Mouse (Mus musculus): ENCODE measurements at regions not wholly inside any gene's neighbourhood (a gene's known extent, or its start where the extent isn't known, plus 50 kb on each side); places are given as distances from the start of the nearest gene placed in this dataset.
A peak's percentile ranks its signal among the peaks of the same experiment; 100 is the strongest.

DNA sequence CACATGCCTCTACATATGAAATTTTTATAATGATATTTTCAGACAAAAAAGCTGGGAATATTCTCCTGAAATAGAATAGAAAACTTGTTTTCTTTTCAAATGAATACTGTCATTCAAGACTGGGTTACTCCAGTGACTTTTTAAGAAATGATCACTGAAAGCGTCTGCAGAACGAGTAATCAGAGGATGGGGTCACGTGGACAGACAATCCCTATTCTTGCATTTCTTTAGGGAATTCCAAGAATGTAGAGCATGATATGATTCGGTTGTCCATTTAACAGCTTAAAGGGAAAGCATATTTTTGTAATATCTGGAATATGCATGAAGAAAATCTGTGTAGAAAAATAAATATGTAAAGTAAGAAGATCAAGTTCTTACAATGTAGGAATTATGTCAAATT lies 65.6 kb downstream of the 4933402N22Rik start:
- DNase-seq = no peak

DNA sequence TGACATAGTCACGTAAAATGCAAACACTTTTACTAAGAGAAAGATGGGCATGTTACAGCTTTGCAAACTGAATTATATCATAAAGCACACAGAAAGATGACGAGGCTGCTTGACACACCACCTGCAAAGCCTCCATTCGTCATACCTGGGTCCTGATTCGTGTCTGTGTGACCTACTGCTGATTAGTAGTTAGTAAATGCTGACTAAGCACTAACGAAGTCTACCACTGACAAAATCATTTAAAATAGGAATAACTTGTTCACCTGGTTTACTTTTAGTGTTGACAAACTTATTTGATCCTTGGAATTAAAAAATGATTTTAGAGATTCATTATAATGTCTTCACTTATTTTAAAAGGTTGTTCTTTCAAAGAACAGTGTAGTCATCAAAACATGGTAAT lies 71.3 kb downstream of the 4933402N22Rik start:
- no peak for DNase-seq

DNA sequence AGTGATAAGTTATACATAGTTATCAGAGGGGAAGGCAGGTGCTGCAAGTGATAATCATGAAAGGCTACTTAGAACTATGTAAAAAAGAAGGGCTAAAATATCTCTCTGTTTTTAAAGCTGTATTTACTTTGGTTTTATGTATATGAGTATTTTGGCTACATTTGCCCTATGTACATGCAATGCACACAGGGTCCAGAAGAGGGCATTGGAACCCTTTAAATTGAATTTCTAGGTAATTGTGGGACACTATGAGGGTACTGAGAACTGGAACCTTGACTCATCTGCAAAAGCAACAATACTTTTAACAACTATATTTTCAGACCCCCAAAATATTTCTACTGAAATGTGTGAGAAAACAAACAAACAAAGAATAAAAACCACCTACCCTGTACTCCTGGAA lies 82.9 kb downstream of the 4933402N22Rik start:
- DNase-seq = no peak

DNA sequence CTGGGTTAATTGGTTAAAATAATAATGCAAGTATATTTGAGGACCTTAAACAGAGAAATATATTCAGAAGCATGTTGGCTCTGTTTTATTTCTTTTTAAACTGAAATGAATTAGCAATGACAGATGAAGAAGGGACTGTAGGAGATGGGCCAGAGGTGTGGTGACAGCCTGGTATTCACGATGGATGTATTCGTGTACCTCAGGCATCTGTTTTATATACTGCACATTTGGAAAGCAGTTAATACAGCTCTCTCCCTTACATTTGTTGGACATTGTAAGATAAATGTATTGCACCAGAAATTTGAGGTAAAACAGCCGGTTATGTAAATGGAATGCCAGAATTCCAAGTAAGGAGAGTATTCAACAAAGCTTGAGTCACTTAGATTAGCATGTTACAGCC lies 88.6 kb downstream of the 4933402N22Rik start:
- no peak for DNase-seq

DNA sequence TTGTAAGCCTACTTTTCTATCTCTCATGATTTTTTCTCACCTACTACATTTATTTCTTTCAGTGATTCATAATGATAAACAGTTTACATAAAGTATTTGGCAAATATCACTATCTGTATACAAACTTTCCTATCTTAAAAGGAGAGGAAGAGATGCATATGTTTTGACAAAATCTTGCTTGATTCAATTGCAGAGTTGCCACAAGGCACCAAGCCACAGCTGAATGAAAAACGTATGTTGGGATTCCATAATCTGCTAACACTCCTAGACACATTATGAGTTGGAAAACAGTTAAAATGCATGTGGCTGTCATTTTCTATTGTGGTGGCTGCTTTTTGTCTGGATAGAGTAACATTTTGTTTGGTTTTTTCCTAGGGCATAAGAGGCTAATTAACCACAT lies 98.5 kb downstream of the 4933402N22Rik start:
- DNase-seq = no peak

DNA sequence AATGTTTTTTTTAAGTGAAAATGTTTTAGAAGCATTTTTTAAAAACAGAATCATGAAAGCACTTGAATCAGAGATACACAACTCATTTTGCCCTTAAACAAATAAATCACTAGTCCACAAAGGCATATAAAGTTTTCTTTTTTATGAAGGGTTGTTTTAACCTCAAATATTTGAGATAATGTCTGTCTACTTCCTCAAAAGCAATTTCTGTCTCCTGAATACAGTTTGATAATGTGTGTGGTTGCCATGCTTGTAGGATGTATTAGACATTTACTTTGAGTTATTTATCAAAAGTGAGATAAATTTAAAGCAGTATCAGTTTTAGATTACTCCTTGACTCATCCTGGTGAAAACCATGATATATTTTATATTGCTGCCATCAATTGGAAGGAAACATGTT lies 102.6 kb downstream of the 4933402N22Rik start:
- DNase-seq = no peak

DNA sequence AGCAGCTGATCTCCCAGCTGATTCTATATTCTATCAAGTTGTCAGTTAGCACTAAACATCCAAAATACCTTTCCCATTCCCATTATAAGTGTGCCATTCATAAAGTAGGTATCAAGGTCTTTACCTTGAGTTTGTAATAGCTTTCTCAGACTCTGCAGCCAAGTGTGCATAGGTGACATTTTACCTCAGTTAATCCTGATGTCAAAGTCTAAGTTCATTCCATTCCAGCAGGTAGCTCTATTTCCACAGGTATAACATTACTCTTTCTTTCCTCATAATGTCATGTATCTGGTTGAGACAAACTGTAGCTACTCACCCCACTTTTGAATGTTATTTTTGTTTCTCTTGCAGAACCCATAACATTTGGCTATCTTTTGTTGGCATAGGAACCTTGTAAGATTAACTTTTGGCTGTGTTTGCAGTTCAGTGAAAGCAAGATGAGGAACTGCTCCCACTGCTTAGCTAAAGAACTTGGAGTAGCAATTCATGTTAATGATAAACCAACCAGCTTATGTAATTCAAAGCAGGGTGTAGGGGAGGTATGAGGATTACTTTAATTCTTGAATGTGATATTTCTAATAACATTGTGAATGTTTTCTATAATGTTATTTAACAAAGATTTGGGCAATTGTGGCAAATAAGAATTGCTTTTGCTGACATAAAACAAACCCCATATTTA lies 107.0 kb downstream of the 4933402N22Rik start:
- no peak for DNase-seq

DNA sequence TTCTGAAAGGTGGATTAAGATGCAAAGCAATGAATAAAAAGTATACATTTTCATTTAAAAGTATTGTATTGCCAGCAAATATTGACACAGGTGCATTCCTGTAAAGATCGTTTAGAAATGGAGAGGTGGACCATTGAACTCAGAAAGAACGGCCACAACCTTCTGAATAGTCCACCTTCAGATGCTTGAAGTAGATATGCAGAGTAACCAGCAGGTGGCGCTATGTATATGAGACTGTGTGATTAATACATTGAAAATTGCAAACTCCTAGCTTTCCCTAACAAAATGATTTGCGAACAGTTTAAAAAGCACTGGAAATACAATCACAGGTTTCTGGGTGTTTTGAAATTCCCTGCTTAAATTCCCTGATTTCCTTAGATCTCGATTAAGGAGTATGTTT lies 112.2 kb downstream of the 4933402N22Rik start:
- DNase-seq = peak; percentile 30

DNA sequence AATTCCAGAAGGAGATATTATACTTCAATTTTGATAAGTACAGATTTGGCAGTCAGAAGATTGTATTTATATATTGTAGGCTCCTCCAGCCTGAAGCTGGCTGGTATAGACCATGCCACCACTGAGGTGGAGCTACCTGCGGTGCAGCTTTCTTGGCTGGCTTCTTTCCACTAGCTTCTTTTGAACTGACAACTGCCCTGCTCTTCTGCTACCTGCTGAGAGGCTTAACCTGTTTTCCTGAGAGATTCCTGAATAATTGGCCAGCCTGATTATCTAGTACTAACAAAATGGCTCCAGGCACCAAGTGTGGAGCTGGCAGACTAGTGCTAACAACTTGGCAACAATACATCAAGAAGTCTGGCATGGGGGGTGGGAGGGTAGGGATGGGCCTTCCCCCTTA lies 132.0 kb downstream of the 4933402N22Rik start:
- no peak for DNase-seq

DNA sequence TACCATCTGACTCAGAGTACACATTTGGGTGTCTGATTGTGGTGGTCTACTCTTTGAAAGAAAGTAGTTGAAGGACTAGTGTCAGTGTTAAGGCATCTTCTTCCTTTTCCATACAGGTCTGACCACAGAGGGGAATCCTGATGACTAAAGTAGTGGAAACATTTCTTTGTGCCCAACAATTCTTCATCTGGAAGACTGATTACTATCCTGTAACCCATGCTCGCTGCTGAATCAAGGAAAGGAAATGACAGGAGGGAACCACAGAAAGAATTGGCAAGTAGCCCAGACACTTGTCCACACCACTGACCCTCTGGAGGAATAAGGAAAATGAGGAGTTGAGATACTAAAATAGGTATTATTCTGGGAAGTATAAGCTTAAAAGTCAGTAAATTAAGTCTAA lies 162.3 kb downstream of the 4933402N22Rik start:
- no peak for DNase-seq

DNA sequence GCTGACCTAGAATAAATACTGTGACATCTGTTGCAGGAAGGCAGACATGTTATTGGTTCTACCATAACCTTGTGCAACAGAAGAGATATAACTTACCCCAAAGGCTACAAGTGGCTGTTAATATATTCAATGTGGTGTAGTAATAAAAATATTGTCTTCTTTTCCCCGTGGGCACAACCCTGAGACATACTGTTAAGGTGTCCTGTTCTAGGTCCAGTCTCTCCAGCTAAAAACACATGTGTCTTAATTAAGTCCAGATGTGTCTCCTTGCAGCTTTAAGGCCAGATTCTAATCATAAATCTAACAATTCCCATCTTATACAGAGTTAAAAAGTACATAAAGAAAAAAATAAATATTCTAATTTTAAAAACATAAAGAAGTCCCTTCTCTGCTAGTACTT lies 175.8 kb downstream of the 4933402N22Rik start:
- DNase-seq = no peak

DNA sequence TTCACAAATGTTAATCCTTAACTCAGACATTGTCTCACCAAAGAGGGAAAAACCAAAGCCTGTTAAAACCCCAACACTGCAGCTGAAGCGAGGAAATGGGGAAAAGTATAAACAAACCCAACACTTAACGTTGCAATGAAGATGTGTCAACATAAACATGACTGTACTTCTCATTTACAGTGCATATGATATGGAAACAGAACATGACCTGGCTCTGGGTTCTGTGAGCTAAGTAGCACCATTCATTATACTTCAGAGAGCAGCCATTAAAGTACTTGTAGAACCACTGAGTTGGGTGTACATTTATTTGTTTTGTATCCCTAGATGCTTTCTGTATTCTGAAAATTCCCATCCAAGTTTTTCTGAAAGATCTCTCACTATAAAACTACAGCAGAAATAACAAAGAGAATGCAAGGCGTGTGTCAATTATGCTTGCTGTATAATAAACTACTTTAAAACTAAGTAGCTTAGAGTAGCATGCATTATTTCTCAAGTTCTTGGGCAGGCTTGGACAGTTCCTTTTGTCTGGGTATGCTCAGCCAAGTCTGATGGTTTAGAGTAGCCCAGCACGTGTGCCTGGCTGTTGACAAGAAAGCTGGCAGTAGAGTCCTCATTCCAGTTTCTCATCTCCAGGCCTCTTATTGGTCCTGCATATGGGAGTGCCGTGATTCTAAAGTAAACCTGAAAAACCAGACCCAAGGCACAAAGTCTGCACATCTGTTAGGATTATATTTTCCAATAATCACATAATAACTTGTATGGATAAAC lies 198.9 kb downstream of the 4933402N22Rik start:
- DNase-seq = no peak

DNA sequence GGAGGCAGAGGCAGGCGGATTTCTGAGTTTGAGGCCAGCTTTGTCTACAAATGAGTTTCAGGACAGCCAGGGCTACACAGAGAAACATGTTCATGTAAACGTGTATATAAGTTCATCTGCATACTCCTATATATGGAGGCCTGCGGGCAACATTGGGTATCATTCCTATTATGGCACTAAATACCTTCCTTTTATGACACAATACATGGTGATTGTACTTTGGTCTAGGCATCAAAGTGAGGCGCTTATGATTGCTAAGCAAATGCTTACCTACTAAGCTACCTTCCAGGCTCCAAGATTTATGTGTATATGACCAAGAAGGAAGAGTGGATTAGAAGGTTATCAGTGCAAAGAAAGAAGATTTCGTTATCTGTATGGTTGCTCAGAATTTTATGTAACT lies 207.1 kb downstream of the 4933402N22Rik start:
- DNase-seq = no peak

DNA sequence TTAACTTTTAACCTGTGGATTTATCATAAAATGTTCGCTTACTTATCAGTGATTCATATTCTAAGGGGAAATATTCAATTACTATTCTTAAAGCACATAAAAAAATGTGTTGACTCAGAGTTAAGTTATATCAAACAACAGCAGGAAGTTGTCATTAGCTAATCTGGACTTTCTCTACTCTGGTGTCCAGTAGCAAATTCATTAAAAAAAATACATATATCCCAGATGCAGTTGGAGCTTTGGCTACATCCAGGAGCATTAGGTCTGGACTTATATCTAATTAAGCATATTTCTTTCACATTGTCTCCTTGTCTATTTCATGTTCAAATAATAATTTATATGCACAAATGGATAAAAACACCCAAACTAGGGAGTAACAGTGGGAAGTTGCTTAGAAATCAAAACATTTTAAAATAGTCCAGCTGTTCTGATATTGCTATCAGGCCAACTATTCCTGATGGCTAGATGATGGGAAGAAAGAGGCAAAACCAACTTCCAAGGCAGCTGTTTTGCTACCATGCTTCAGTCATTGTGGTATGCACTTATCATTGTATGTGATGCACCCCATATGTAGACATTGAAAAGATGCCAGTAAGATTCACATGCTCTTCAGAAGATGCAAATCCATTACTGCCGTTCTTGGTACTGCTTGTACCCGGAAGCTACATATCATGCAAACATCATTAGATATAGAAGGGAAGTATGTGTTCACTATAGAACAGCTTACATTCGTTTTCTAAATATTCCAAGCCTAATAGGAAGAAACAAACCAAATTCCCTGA lies 209.8 kb downstream of the 4933402N22Rik start:
- DNase-seq = no peak

DNA sequence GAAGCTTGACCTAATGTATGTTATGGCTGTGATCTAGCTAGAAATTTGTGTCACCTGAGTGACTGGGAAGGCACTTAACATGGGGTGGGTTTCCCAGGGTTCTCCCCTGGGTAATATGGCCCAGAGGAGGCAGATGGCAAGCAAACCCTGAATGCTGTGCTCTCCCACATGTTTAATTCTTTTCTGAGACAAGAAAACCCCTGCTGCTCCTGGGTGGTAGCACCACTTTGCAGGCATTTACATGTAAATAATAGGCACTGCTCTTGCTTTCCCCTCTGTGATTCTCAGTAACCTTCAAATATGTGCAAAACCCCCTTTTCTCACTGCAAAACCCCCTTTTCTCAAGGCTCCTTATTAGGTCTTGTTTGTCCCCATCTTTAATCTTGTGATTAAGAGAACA lies 221.1 kb downstream of the 4933402N22Rik start:
- DNase-seq = no peak

DNA sequence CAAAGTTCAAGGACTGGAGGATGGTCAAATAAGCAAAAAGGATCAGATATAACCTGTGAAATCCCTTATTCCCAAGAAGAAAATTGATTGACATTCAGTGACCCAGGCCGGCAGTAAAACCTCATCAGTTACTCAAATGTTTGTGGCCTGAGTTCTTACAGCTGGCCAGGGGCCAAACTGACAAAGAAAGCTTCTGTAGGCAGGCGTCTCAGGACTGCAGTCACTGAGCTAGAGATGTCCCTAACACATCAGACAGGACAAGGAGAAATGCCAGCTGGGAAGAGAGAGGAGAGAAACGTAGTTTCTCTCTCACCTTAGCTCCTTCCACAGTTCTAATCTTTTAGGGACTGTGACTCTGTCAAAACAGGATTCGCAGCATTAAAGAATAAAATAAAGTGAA lies 229.9 kb upstream of the Sema3d start:
- no peak for DNase-seq

DNA sequence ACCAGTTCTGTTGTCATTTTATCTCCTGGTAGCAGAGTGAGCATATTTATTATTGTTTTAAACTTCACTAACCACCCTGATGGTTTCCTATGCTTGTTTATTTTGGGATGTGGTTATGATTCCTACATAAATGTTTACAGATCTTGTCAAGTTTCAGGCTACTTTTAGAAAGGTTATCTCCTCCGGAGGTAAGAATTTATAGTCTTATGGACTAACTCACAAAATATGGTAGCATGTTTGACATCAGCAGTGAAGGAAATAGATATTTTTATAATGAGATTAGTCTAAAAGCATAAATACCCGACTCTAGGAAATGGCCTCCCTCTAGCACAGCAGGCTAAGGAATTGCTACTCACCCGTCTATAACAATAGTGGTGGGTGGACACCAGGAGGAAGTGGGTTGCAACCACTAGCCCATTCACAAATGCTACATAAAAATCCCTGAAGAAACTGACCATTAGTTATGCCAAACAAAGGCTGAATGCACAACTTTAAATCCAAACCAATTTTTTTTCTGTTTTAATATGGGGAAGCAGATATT lies 228.6 kb upstream of the Sema3d start:
- DNase-seq = no peak

DNA sequence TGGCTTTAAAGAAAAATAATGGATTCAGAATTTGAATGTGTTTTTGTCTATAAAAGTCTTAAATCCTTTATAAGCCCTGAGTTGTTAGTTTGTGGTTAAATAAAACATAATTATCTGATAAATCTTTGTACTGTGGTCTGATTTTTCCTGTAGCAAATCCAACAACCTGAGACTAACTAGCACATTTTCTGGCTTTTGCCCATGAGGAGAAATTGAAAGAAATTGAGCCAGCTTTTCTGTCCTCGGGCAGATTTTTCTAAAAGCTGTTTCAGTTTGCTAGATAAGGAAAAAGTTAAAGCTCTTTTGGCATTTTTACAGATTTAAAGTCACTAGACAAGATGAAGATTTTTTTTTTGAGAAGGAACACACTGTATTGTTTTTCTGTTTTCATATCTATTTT lies 191.5 kb upstream of the Sema3d start:
- no peak for DNase-seq

DNA sequence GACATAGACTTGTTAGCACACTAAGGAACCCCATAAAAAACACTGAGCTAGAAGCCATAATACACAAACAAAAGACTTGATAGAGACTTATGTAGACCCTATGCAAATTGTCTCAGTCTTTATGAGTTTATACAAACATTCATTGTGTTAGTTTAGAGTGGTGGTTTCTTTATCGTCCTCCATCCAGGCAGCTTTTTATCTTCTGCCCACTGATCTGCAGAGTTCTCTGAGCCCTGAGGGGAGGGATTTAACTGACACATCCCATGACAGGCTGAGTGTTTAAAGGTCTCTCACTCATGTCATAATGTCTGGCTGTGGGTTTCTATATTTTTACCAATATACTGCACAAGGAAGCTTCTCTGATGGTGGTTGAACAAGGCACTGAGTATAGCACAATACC lies 175.7 kb upstream of the Sema3d start:
- no peak for DNase-seq

DNA sequence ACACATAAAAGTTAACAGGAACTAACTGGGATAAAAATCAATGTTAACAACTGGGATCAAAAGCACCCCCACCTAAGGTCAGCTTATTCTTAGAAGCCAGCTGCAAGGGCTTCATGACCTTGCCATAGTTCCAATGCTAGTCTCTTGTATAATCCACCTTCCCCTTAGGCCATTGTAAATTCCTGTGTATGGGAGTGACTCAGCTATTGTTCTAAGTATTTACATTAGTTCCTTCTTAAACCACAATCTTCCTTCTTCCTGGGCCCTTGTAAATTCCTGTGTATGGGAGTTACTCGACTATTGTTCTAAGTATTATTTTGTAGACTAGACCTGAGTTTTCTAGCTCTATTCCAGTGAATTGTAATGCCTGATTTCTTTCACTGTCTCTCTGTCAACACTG lies 173.6 kb upstream of the Sema3d start:
- DNase-seq = no peak

DNA sequence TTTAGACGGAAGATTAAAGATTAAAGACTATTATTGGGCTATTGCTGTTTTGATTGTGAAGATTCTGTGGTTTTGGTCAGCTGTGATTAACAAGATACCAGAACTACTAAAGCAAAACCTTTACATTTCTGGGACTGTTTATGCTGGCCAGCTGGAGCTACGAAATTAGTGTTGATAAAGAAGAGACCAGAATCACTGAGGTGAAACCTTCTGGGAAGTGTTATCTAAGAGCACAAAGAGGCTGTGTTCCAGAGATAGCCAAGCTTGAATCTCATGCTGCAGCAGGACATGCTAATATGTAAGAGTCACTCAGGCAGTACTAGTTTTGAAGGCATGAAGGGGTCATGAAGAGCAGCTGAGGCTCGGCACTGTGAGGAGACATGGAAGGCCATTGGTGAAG lies 169.7 kb upstream of the Sema3d start:
- DNase-seq = no peak

DNA sequence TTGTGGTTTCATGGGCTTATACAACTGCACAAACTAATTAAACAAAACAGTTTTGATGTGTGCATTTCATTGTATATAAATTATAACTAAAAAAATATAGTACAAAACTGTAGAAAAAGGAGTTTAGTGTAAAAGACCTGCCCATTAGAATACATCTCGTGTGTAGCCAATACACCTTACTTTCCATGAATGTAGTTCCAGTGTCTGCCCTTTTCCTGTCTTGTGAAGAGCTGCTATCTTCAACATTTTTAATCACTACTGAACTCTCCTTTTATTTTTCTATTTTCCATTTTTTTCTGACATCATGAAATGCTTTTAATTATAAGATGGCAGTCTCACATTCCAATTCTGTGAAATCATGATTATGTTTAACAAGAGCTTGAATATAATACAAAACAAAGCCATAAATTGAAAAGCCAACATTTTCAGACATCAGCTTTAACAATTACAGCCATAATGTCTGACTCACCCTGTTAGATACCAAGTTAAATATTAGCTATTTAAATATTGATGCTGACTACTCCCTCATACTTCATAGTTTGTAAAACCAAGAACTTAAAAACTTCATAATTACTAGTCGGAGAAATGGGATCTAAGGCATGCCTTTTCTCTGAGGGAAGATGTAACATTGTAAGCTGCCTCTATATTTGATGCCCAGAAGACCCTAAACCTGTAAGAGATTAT lies 163.6 kb upstream of the Sema3d start:
- no peak for DNase-seq

DNA sequence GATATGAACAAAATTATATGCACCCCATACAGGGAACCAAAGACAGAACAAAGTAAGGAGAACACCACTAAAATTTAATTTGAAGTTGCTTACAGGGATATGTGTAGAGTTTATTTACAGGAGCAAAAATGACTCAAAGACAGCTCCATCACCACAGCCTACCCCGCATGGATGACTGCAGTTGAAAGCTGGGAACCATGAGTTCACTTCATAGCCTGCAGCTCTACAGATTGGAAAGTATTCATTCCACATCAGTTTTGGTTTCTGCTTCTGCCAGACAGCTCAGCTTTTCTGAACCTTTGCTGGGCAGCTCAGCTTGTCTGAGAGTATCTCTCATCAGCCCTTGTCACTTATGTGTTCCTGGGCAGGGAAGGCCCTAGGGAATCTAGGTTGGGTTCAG lies 160.6 kb upstream of the Sema3d start:
- no peak for DNase-seq
